Mouse (Mus musculus): ENCODE results near the gene Pard3.

Pard3 gene

DNA sequence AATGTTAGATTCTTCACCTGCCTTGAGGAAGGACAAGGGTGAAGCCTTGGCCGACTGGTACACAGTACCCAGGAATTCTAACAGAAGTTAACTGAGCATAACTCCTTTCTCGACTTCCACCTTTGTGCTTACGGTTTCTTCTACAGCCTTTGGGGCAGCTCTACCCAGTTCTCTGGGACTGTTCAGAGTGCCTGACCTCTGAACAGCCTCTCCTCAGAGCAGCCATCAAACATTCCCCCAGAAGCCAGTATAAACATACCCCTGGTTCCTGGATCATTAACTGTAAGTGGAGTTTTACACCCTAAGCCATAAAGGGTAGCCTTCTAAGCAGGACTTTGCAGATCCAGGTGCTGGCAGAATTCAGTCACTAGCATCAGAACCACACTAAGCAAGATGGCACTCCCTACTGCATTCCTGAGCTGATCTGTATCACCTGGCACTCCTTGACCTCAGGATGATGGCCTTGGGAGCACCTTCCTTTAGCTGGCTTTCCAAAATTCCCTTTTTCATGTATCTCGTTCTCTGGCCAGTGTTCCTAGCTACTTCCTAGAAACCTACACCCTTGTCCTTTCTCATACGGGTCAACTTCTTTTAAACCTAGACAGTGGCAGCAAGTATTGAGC lies 374.0 kb downstream of the Pard3 start:
- DNase-seq (ENCODE audit: low spot score) = no peak

DNA sequence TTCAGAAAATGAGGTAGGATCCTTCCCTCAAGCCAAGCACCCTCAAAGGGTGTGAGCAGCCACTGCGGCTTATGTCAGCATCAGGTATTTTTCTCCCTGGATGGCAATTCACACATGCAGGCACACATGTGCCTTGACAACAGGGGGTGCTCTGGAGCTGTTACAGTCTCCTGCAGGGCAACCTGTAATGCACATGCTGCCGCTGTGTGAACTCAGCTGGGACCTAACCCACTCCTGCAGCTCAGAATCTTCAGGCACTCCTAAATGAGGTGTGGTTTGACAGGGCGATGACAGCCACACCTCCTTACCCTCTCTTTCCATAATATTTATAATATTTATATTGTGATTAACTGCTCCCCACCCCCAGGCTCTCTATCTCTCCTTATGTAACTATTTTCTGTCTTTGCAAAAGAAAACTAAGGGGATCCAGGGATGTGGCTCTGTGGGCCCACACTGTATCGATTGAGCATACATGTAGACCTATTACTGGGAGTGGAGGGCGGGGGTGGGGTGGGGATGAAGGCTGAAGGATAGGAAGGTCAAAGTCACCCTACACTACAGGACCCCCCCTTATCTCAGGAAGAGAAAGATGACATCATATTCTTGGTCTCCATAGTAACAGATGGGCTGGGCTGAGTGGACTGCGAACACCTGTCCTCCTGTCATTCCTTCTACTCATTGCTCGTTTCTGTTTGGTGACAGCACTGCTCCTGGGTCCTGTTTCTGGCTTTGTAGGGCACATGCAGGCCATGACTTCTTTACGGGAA lies 375.1 kb downstream of the Pard3 start:
- DNase-seq (ENCODE audit: low spot score) = peak; percentile 52

DNA sequence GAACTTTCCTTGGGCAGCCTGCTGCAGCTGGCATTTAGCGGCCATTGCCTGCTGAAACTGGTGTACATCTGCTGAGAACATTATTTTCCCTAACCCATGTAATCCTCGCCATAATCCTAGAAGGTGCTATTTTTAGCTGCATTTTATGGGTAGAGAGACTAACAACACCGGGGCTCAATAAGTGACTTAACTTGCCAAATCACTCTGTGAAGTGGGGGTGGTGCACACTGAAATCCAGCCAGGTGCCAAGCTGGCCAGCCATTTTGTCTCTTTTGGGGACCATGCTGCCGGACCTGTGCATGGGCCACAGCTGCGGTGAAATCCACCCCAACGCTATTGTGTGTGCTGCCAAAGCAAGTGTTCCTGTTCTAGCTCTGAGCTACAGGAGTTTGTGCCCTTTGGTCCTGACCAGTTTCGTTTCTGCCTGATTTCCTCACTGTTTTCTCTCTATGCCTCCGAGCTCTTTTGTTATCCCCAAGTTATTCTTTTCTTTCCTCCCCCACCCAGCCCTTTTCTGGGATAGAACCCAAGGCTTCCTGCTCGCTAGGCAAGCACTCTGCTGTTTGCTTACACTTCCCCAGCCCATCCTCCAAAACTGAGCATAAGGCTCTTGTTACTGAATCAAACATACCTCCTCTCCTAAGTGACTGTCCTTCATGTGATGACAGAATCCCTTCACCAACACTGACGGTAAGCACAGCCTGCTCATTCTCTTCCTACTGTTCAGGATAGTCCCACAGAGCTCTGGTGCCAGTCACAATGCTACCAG lies 375.9 kb downstream of the Pard3 start:
- DNase-seq (ENCODE audit: low spot score) = no peak

DNA sequence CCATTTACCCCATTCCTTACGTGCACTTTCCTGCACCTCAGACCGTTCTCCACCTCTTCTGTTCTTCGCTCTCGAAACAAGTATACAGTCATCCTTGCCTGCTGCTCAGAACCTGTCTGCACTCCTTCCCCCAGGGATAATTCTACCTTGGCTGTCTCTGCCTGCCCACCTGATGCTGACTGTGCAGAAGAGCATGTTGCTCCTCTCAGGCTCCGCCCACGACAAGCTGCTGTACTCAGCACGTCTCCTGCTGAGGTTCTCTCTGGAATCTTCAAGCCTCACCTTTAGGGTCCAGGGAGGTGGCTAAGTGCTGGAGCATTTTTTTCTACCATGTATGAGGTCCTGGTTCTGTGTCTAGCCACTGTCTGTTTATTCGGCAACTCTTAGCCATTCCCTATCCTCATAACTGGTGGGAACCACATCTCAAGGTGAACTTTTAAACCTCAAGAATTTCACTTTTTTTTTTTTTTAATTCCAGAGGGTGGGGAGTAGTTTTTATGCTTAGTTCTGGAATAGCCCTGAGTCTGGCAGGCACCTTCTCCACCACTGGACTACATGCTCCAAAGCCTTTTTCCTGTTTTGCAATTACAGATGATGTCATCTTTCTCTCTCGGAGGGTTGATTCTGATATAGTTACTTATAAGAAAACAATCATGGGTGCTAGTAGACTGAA lies 376.6 kb downstream of the Pard3 start:
- no peak for DNase-seq (ENCODE audit: low spot score)

DNA sequence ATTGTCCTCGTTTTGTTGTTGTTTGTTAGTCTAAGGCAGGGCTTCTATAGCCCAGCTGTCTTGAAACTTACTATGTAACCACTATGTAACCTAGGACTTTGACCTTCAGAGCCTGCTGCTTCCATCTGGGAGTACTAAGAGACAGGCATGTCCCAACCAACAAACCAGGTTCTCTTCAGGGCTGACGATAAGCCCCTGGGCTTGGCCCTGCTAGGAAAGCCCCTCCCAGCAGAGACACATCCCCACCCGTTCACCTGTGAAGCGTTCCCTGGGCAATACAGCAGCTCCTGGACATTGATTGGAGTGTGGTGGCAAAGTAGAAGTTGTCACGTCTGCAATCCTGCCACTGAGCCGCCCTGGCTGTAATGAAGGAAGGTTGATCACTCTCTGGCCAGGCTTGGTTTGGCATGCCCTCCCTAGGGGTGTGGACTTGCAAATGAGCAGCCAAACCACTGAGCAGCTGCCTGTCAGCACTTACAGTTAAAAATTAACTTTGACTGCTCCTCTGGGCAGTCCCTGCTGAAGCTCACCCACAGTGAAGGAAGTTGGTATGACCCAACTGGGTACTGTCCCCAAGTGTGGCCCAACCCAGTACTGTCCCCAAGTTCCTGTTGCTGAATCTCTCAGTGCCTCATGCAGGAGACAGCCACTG lies 377.3 kb downstream of the Pard3 start:
- DNase-seq (ENCODE audit: low spot score) = no peak

DNA sequence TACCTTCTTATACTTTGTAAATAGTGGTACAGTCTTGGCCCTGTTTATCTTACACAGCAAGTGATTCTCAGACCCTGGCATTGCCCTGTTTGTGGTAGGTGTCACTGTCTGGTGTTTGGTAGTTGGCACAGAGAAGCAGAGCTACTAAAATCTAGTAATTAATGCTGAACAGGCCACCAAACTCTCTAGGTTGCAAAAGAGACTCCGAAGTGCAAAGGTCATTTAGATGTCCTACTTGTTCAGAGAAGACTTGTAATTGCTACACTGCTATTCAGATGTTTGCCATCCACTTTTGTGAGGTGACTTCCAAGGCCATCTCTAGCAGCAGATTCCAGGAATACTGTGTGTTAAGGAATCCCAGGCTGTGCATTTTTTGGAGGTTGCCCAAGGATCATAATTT lies 383.7 kb downstream of the Pard3 start:
- no peak for DNase-seq (ENCODE audit: low spot score)

DNA sequence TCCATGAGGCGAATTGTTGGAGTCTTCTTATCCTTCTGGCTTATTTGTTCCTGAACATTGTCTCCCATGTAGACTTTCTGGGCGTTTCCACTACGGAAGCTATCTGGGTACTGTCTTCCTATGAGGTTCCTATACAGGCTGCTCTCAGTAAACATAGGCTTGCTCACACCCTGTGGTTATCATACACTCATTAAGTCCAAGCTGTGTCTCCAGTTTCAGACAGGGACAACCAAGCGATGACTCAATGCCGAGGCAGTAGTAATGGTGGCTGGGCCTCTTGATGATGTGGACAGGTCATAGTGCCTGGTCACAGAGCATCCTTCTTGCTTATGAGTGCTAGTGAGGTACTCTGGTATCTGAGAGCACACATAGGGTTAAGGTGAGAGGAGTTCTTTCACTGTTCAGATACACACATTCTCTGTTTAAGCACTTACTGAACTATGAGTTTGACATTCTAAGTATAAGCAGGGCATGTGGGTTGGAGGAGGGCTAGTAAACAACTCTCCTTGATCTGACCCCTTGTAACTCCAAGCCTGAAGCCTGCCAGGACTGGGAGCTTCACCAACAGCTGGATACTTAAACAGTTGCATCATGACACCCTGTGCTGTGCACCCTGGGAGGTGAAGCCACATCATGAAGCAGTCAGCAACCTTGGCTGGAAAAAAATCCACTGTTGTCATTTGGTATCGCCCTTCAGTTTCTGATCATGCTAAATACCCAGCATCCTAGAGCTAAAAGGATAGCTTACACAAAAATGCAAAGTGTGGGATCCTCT lies 385.6 kb downstream of the Pard3 start:
- DNase-seq (ENCODE audit: low spot score) = no peak

DNA sequence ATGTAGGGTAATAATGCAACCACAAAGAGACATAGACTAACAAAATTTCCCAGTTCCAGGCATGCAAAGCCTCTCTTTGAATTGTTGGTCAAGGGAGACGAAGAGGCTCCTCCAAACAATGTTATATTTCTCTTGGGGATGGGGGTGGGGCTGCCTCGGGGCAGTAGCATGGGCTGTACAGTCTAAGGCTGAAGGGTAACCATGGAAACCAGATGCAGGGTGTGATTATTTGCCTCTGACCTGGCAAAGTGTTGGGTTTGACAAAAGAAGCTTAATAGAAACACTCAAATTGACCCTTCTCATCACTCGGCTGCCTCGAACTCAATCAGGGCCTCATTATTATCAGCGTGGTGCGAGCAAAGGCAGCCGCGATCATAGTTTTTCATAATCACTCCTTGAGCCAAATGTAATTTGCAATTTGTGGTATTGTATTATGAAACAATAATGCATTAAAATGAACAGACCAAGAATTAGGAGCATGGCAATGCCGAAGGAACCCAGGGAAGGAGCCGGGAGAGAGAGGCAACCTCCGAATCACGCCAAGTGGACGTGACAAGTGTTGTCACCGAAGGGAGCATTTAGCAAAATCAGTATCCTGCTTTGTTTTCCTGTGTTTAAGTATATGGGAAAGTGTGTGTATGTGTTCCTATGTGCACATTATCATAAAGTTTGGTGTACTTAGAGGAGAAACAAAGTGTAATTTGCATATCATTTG lies 387.4 kb downstream of the Pard3 start:
- no peak for DNase-seq (ENCODE audit: low spot score)

DNA sequence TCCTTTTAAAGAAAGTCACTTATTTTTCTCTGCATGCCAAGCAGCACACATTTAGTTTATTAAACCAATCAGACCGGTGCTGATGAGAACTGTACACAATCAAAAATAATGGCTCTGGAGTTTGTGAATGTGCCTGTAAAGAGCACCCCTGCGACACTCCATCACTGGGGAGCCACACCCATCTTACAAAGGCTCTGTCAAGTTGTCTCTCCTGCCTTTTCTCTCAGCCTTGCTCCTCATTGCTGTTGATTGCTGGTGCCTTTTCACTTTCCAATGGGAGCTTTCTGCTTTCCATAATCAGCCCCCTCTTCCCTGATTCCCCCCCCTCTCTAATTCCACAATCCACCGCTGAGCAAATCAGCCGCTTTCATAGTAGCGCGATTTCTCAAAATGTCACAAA lies 388.7 kb downstream of the Pard3 start:
- DNase-seq (ENCODE audit: low spot score) = no peak

DNA sequence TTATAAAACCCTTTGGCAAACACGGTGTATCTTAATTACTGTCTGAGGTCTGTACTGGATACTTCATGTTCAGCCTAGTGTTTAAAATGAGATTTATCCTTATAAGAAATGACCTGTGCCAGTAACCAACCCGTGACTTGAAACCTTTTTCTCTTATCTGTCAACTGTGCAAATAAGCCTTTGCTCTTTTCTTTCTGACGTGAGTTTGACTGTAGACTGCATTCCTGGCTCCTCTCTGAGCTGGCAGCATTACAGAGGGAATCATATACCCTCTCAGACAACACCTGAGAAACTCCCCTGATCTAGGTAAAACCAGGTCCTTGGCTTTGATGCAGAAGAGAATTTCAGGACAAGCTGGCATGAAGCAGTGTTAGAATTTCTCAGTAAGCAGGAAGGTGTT lies 394.2 kb downstream of the Pard3 start:
- DNase-seq (ENCODE audit: low spot score) = no peak

DNA sequence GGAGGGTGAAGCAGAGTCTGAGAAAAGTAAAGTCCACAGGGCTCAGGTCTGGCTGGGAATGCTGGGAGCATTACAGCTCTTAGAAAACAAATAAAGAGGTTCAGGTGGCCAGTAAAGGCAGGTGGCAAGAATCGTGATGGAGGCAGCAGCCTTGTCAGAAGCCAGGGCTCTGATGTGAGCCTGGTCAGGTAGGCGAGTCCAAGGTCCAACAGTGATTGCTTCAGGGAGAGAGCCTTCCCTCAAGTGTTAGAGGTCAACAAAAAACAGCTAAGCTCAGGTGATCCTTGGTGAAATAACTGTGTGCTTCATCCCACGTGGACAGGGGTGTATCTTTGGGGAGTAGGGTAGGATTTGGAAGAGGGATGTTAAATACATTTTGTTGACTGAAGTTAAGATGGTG lies 397.5 kb downstream of the Pard3 start:
- no peak for DNase-seq (ENCODE audit: low spot score)

DNA sequence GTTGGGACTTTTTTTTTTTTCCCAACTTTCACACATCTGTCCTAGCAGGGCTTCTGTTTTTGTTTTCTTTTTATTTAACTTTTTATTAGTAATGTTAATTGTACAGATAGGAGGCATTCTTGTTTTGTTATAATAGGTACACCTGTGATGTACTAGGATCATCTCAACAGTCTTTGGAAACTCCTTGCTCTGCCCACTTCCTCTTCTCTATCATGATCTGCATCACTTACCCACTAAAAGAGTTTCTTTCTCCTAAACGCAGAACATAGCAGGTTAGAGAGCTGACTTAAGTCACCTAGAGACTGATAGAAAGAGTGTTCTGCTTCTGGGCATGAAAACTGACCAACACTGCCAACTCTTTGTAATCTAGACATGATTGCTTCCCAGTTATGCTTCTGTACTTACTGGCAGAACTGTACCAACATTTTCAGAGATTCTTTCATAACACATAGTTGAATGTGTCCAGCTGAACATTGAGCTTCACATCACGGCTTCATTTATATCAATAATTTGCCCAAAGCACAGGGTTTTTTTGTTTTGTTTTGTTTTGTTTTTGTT lies 398.8 kb downstream of the Pard3 start:
- no peak for DNase-seq (ENCODE audit: low spot score)

DNA sequence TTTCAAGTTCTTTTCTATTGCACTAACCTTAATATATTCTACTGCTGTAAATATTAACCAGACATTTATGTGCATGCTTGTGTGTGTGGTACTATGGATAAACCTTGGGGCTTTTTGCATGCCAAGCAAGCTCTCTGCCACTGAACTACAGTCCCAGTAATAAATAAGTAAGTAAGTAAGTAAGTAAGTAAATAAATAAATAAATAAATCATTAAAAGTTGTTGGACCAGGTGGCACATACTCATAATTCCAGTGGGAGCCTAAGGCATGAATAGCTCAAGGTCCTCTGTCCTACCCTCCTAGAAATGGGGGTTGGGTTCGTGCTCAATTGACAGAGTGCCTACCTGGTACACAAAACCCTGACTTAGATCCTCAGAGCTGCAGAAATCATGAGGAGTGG lies 400.6 kb downstream of the Pard3 start:
- DNase-seq (ENCODE audit: low spot score) = no peak

DNA sequence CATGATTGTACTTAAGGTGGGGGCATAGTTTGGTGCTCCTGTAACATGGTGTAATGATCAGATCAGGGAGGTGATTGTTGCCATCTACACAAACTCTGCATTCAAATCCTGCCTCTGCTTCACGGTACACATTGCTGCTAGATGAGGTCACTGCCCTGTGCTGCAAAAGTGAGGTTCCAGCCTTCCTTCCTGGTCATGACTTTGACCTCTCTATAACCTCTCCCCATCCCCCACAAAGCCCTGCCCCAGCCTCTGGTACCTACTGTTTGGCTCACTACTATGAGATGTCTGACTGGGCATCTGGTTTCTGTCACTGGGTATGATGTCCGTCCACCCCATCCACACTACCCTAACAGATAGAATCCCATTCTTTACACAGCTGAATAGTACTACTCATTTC lies 408.5 kb downstream of the Pard3 start:
- no peak for DNase-seq (ENCODE audit: low spot score)

DNA sequence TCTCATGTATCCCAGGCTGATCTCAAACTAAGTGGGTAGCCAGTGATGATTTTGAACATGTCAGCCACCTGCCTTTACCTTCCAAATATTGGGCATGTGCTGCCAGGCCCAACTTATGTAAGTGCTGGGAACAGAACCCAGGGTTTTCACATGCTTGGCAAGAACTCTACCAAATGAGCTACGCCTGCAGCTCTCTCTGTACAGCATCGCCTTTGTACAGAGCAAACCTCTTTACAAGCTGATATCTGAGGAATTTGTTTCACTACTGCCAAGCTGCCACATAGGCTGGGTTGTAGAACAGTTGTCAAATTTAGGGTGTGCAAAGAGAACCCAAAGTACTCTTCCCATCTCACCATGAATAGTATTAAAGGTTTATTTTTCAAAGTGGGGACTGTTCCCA lies 416.3 kb downstream of the Pard3 start:
- no peak for DNase-seq (ENCODE audit: low spot score)

DNA sequence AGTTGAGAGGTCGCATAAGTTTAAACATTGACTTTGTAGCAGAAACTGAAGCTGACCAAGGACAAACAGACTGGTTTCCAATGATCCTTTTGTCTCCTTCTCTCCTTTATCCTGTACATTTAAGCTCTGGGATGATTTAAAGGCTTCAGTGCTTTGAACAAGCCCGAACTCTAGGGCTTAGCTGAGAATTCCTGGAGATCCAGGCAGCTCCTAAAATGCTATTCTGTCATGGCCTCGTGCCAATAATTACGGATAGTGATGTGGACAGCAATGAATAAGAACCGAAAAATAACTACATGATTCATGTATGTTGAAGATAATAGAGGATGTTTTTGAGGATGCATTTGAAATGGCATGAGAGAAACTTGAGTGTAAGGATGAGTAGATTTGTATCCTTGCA lies 421.9 kb downstream of the Pard3 start:
- no peak for DNase-seq (ENCODE audit: low spot score)

DNA sequence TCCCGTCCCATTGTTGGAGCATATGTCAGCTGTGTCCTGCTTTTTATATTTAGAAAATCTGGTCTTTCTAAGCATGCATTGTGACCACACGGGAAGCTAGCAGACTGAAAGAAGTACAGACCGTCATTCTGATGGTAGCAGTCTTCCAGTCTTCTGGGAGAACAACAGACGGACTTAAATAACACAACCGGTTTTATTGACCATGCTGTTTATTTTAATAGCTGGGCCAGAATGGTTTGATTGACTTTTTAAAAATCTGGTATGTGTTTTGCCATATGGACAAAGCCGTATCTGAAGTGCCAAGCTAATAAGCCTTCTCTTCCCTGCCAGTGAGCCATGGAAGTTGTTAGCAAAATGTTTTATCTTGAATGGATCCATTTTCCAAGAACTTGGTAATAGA lies 428.3 kb downstream of the Pard3 start:
- DNase-seq (ENCODE audit: low spot score) = no peak

DNA sequence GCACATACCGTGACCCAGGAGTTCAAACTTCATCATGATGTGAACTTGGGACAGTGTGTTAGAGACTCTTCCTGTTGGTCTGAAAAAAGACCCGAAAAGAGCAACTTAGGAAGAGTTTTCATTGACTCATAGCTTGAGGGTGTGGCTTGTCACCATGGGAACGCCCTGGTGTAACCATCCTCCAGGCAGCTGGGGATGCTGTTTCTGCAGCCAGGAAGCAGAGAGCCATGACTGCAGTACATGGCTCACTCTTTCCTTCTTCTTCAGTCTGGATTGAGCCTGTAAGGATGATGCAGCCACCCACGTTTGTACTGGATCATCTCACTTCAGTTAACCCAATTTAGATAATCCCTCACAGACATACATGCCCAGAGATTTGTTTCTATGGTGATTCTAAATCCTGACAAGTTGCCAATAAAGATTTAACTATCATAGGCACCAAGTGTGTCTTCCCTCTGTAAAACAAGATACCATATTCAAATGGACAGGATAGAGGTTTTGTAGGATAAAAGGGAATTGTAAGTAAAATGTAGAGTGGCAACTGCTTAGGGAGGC lies 431.6 kb downstream of the Pard3 start:
- DNase-seq (ENCODE audit: low spot score) = no peak

DNA sequence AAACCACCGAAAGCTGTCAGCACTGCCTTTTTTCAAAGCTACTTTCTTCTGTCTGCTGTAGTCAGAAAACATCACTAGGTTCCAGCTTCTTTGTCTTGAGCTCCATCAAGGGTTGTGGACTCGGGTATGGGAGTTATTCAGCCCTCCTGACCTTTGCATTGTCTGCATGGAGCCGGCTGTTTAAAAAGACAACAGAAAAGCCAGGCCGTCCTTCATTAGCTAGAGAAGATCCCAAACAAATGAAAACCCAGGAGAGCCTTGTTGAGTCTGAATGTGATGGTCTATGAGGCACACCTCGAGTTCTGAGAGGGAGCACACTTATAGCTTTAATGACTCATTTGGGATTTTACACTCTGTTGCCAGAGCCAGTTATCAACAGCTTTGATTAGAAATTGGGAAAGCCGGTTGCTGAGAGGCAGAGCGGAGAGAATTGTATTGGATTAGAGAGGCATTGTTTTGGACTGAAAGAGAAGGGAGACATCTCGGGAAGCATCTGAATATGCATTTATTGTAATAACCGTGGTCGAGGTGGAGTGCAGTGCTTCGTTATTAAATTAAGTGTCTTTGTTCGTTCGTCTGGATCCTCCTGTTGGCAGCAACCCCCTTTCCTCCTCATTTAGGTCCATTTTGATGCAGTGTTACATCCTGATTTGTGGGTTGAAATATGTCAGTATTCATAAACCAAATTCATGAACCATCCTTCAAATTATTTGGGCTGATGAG lies 435.5 kb downstream of the Pard3 start:
- DNase-seq (ENCODE audit: low spot score) = no peak
